Mouse (Mus musculus): ENCODE measurements at regions not wholly inside any gene's neighbourhood (a gene's known extent, or its start where the extent isn't known, plus 50 kb on each side); places are given as distances from the start of the nearest gene placed in this dataset.

DNA sequence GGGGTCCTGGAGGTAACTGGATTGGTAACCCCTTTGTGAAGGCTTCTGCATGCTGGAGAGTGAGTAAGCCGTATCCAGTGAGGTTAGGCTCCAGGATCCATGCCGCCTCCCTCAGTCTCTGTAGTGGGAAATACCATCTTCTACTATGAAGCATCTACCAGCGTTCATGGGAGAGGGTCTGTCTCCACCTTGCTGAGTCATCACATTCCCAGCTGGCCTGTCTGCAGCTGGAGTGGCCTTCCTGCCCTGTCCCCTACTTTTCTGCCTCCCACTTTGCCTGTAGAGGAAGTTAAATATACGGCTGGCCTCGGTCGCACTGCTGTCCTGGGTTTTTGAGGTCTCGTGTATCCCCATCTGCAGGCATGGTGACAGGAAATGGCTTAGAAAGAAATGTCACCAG lies 78.0 kb upstream of the Sec14l1 start:
- in situ Hi-C loops (cut with MboI, MseI) = loop anchor here (25.0 kb wide), 1 partner anchor 1775 kb away; no protein-coding TSS in a partner anchor

DNA sequence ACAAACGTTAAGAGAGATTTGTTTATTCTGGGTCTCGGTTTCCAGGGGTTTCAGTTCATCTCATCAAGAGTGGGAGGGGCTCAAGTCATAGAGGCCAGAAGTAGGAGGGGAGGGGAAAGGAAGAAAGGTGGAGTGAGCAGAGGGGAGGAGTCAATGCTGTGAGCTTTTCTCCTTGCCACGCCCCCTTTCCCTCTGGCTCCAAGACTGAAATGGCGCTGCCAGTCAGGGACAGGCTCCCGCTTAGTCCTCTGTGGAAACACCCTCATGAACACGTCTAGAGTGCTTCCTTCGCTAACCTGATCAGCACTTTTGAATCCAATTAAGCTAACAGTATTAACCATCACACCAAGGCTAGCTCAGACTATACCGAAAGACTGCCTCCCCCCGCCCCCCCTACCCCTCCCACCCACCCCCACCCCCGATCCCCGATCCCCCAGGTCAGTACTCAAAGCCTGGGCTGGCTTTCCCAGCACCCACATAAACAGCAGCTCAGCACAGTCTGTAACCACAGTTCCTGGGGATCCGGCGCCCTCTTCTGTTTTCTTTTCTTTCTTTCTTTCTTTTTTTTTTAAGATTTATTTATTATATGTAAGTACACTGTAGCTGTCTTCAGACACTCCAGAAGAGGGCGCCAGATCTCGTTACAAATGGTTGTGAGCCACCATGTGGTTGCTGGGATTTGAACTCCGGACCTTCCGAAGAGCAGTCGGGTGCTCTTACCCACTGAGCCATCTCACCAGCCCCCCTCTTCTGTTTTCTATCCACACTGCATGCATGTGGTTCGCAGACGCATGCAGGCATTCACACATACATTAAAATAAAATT lies 76.5 kb upstream of the Sec14l1 start:
- in situ Hi-C loops (cut with MboI, MseI) = loop anchor here (25.0 kb wide), 1 partner anchor 1774 kb away; no protein-coding TSS in a partner anchor

DNA sequence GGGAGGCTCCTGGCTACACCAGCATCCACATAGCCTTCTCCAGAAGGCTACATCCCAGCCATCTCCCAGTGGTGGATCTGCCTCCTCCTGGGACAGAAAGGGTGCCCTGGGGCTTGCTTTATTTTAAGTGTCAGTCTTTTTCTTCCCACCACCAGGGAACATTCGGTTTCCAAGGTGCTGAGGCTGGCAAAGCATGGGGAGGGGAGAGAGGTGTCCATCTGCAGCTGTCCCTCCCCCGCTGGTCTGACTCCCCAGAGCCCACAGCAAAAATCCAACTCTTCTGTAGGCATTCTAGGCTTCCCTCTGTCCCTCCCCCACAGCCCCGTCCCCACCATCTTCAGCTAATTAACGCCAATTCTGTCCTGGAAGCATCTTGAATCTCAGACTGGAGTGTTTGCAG lies 74.1 kb upstream of the Sec14l1 start:
- in situ Hi-C loops (cut with MboI, MseI) = loop anchor here (5.0 to 25.0 kb wide), 3 partner anchors 119 to 1771 kb away; no protein-coding TSS in a partner anchor

DNA sequence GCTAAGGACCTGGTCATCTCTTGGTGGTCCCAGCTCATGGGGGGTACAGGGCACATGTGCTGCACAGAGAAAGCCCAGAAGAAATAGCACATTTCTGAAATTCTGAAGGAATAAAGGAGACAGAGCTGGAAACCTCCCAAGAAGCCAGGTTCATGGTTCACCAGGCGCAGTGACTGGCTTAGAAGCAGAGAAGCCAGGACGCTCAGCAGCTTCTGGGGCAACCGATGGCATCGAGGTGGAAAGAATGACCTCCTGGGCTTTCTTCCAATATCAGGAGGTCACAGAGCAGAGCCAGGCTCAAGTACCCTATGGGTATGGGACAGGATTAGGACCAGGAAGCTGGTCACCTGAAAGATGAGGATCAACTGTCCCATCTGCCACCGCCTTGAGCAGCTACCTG lies 72.6 kb upstream of the Sec14l1 start:
- in situ Hi-C loops (cut with MboI, MseI) = loop anchor here (5.0 to 25.0 kb wide), 3 partner anchors 120 to 1770 kb away; no protein-coding TSS in a partner anchor

DNA sequence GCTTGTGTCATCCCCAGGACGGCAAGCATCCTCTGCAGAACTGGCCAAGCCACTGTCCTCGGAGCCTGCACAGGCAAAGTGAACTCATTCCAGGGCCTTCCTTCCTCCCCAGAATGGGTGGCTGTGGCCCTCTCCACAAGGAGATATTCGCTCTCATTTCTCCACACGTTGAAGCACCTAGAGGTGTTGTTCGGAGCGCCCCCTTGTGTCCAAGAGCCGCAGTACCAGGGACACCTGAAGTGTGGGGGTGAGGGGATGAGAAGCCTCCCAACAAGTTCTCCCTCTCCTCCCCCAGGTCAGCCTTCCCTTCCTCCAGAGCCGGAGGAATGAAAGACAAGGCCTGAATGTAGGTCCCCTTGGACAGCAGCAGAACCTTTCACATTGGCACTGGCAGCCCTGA lies 71.4 kb upstream of the Sec14l1 start:
- in situ Hi-C loops (cut with MboI, MseI) = loop anchor here (5.0 to 25.0 kb wide), 3 partner anchors 121 to 1769 kb away; no protein-coding TSS in a partner anchor

DNA sequence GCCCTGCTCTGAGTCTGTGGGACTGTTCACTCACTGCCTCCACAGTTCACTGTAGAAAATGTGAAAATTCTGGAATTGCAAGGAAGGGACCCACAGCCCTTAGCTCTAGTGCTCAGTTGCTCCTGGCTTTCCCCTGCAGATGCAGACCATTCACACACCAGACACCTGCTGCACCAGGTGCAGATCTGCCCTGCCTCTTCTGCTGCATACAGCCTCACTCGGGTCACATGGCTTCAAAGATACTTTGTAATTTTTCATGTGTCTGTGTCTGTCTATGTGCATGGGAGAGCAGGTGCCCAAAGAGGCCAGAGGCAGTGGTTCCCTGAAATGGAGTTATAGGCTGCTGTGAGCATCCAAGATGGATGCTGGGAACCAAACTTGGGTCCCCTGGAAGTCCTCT lies 70.2 kb upstream of the Sec14l1 start:
- in situ Hi-C loops (cut with MboI, MseI) = loop anchor here (5.0 to 25.0 kb wide), 3 partner anchors 122 to 1768 kb away; no protein-coding TSS in a partner anchor

DNA sequence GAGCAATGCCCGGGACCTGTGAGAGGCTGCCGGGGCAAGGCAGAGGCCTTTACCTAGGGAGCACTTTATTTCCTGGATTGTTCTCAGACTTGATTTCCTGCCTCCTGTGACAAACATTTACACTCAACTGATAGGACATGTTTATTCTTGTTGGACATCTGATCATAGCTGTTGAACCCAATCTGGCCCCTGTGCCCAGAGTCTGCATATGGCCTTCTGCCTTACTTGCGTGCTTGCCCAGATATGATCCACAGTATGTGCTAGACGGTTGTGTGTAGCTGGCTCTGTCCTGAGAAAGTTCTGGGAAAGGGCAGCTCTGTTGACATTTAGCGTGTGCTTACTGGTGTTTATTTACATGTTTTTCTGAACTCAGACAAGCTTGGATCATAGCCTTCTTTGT lies 68.3 kb upstream of the Sec14l1 start:
- in situ Hi-C loops (cut with MboI, MseI) = loop anchor here (10.0 to 25.0 kb wide), 2 partner anchors 518 to 1766 kb away; no protein-coding TSS in a partner anchor

DNA sequence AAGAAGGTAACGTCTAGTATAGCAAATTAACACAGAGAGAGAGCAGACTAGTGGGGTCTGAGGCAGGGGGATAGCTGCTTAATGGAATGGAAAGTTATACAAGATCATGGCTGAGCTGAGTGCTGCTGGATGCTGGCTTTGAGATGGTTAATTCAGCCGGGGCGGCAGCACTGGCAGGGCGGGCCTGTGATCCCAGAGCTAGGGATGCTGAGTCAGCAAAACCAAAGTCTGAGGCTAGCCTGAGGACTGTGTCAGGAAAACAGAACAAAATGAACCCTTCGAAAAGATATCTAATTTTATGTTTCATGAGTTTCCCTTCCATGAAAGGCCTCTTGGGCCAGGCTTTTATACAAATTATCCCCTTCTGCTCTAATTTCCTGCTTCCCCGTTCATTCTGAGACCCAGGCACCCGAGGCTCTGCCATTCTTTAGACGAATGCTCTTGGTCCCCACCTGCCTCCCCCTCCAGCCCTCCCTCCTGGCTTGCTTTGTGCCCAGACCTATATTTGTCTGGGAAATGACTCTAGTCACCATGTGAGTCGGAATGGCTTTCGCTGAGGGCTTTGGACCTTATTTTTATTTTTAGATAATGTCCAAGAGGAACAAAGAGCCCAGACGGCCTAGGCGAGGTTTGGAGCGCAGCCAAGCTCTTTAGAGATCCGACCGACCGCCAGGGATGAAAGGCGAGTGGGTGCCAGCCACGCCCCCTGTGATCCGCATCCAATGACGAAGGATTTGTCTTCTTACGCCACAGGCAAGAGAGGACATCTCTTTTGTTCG lies 67.6 kb upstream of the Sec14l1 start:
- in situ Hi-C loops (cut with MboI, MseI) = loop anchor here (10.0 to 25.0 kb wide), 2 partner anchors 517 to 1765 kb away; no protein-coding TSS in a partner anchor

DNA sequence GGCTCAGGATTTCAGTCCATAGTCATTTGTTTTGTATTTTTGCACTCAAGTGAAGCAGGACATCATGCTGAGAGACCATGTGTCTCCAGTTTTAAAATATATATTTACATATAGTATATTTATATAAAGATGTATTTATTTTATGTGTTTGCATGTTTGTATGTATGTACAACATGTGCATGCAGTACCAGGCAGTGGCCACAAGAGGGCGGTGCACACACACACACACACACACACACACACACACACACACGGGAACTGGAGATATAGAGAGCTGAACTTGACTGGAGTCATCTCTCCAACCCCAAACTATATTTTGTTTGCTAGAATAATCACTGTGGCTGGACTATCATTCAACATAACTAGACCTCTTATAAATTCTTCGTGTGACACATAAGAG lies 66.1 kb upstream of the Sec14l1 start:
- in situ Hi-C loops (cut with MboI, MseI) = loop anchor here (10.0 to 25.0 kb wide), 2 partner anchors 516 to 1763 kb away; no protein-coding TSS in a partner anchor

DNA sequence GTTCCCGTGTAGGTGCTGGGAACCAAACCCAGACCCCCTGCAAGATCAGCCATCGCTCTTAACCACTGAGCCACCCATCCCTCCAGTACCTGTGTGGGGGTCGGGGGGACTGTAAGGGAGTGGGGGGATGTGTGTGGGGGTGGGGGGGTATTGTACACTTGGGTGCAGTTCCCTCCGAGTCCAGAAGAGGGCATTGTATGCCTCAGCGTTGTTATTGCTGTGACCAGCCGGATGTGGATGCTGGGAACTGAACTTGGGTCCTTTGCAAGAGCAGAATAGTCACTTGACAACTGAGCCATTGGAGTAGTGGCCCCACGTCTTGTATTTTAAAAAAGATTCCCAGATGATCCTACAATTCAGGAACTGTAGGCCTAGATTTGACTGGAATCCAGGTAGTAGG lies 64.2 kb upstream of the Sec14l1 start:
- in situ Hi-C loops (cut with MboI, MseI) = no loop called here

DNA sequence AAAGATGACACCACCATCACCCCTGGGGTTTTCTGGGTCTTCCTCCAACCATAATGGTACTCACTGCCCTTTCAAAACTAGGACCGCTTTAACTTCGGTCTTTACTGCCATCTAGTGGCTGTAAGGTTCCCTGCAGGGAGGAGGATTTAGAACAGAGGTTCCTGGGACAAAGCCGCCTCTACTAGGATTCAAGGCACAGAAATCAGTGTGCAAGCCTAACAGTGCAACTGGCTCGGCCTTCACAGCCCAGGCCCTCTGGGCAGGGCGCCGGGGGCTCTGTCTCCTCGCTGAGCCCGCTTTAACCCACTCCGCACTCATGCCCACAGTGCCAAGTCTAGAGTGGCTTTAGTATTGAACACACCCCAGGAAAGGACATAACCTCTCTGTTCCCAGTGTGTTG lies 58.0 kb upstream of the Sec14l1 start:
- in situ Hi-C loops (cut with MboI, MseI) = no loop called here

DNA sequence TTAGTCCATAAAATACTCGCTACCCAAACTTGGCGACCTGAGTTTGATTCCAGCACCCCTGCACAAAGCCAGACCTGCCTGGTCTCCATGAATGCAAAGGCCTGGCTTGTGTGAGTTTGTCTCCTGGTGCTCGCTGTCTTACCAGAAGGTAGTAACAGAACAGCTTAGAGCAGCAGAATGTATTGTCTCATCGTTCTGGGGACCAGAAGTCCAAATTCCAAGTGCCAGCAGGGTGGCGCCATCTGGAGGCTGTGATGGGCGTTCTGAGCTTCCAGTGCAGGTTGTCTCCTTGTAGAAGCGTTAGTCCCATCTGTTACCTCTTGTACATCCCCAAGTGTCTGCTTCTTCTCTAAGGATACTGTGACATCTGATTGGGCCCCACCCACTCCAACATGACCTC lies 57.5 kb upstream of the Sec14l1 start:
- in situ Hi-C loops (cut with MboI, MseI) = no loop called here

DNA sequence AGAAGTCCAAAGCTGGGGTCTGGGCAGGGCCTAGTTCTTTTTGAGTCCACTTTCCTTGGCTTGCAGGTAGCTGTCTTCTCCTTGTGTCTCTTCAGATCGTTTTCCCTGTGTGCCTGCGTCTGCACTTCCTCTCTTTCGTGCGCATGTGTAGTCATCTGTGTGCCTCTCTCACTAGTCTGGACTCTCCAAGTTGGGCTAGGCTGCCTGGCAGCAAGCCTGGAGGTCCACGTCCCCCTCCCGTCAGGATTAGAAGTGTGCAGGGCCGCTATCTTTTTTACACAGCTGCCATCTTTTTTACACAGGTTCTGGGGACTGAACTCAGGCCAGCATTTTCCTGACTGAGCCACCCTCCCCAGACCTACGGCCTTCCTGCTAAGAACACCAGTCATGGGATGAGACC lies 55.8 kb upstream of the Sec14l1 start:
- in situ Hi-C loops (cut with MboI, MseI) = no loop called here

DNA sequence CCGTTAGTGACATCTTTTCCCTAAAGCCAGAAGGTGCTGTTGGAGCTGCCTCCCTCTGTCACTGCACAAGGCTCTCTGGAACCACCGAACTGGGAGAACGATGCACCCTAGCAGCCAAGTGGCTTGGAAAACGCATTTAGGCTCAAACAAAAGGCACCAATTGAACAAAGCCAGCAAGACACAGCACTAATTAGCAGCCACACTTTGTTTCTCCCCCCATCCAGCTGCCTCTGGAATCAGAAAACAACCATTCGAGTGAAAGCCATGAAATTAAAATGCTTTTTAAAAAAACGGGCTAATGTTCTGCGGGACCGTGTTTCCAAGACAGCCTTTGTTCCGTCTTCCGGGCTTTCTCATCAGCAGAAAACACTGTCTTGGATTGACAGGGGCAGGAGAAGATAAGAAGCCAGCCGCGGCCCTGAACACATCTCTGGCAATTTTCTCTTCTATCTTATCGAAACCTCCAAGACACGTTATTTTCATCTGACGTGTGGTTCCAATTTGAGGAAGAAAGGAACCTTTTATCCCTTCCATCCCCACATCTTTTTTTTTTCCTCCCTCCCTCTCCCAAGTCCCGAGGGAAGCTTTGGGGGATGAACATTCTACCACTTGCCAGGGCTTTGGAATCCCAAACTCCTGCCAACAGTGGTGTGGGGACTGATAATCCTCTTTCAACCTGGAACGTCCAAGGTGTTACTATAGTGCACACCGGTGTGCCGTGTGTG lies 54.8 kb upstream of the Sec14l1 start:
- in situ Hi-C loops (cut with MboI, MseI) = no loop called here

DNA sequence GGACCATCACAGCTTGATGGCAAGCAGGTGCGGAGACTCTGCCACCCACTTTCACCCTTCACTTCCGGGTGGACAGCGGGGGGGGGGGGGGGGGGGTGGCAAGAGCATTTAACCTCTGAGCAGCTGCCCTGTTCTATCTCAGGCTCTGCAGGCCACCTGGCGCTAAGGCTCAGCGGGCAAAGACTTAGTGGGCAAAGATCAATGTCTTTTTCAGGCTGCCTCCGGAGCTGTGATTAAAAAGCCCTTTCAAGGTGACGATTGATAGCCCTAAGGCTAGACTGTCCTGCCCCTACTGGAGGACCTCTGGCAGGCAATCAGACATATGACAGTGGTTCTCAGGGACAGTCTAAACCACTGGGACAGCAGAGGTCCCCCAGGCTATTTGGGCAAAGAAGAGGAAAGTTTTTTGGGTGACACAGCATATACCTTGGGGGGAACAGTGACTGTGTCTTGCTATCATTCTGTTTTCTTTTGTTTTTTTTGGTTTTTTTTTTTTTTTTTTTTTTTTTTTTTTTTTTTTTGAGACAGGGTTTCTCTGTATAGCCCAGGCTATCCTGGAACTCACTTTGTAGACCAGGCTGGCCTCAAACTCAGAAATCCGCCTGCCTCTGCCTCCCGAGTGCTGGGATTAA lies 54.1 kb upstream of the Sec14l1 start:
- in situ Hi-C loops (cut with MboI, MseI) = no loop called here

- in situ Hi-C loops (cut with MboI, MseI) = no loop called here
These were observed 52.0 kb upstream of the Sec14l1 start for GRCm38 (mm10) chr11:117062772-117063499.
